Mouse (Mus musculus) G1E-ER4 (cell line): ENCODE results near the gene Tnrc6b. TPM values are rescaled to one million over a fixed set of nuclear protein-coding genes. Genes with fewer than 3 reads are reported as not detected.

Source experiments
- GATA1 ChIP-seq: IDR thresholded peaks from one replicate; pipeline ENCODE4 v1.8.0; 2012; ENCODE audit warnings: low read length, inconsistent platforms
- polyA plus RNA-seq: library from polyadenylated mRNA; stranded (reverse); fragments of >175 nt; gene quantifications from 2 replicates; pipeline ENCODE4 v1.2.3, GENCODE M21; 2012

Gene Tnrc6b
- polyA plus RNA-seq, 1 experiment, result 22.6 TPM

DNA sequence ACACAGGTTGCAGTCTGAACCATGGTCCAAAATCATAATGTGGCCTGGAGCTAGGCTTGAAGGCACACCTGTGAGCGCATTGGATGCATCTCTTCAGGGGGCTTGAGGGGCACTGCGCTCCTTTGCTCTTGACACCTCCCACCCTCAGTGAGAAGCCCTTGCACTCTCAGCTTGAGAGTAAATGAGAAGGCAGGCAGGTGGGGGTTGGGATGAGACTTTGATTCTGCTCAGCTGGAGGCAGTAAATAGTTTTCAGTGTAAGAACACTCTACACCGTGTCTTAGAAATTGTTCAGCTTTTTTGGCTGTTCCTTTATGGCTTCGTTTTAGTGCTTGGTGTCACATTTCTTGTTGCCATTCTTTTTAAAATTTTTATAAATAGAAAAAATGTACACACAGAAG lies 127.7 kb downstream of the Tnrc6b start:
- TF ChIP-seq GATA1, result no peak

GRCm38 (mm10) chr15:80839653-80840420 lies 128.7 kb downstream of the Tnrc6b start:
- no peak for TF ChIP-seq GATA1

GRCm38 (mm10) chr15:80844262-80844661 lies 133.1 kb downstream of the Tnrc6b start:
- TF ChIP-seq GATA1, result no peak

DNA sequence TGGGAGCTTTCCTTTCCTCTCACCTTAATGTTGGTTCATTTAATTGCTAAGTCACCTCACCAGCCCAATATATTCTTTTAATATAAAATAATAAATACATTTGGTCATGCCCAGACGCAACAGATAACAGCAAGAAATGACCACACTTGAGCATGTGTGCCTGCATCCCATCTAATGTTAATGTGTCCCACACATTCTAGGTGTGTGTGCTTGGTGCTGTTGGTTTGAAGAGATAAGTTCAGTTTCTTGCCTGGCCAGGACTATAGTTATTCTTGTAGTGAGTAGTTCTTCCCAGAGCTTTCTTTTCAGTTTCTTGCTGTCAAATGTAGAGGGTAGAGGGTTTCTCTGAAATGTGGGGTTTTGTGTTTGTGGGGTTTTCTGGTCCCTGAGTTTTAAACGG lies 133.8 kb downstream of the Tnrc6b start:
- no peak for TF ChIP-seq GATA1

- no peak for TF ChIP-seq GATA1
Measured at GRCm38 (mm10) chr15:80850004-80850403, 138.9 kb downstream of the Tnrc6b start.

GRCm38 (mm10) chr15:80850682-80851475 lies 139.8 kb downstream of the Tnrc6b start:
- no peak for TF ChIP-seq GATA1

- no peak for TF ChIP-seq GATA1
Measured at GRCm38 (mm10) chr15:80852122-80852521, 141.0 kb downstream of the Tnrc6b start.

GRCm38 (mm10) chr15:80859366-80859765 lies 148.3 kb downstream of the Tnrc6b start:
- TF ChIP-seq GATA1, result no peak

- no peak for TF ChIP-seq GATA1
Measured at GRCm38 (mm10) chr15:80861302-80861701, 150.2 kb downstream of the Tnrc6b start.

GRCm38 (mm10) chr15:80862027-80862426 lies 150.9 kb downstream of the Tnrc6b start:
- TF ChIP-seq GATA1, result no peak

- no peak for TF ChIP-seq GATA1
Measured at GRCm38 (mm10) chr15:80874726-80875125, 163.6 kb downstream of the Tnrc6b start.

DNA sequence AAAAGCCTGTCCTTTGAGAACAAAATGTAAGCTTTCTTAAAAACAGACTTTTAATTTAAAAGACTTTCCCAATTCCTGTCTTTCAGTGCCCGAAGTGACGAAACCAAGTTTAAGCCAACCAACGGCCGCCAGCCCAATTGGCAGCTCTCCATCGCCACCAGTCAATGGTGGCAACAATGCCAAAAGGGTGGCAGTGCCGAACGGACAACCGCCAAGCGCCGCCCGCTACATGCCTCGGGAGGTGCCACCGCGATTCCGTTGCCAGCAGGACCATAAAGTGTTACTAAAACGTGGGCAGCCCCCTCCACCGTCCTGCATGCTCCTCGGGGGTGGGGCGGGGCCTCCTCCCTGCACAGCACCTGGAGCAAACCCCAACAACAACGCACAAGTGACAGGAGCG lies 165.1 kb downstream of the Tnrc6b start:
- TF ChIP-seq GATA1, result no peak

- TF ChIP-seq GATA1, result no peak
Measured at GRCm38 (mm10) chr15:80884095-80884494, 173.0 kb downstream of the Tnrc6b start.

DNA sequence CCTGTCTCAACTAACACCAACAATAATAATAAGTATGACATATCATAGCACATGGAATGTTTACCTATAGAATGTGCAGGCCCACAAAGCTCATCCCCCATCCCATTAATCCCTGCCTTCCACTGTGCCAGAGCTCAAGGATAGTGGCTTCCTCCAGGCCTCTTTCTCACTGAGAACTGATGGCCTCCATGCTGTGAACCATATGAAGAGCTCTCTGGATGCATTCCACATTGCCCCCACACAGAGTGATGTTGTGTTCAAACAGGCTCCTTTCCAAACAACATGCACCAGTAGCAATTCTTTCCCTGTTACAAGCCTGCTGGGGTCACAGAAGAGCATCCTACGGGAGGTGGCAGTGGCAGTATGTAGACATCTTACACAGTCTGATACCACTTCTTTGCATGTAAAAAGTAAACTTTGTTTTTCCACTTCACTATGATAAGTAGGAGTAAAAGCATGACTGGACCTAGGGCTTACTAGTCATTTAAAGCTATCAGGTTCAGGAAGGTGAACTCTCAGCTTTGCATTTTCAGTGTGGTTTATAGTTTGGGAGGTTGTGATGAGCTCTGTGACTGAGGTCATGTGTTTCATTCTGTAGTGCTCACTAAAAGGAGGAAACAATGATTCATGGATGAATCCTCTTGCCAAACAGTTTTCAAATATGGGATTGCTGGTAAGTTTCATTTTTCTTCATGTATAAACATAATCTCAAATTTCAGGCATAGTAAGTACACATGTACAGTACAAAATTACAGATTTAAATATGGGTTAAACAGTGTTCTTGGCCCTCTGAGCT lies 175.4 kb downstream of the Tnrc6b start:
- no peak for TF ChIP-seq GATA1

- no peak for TF ChIP-seq GATA1
Measured at GRCm38 (mm10) chr15:80892341-80892740, 181.2 kb downstream of the Tnrc6b start.

GRCm38 (mm10) chr15:80896741-80897140 lies 185.6 kb downstream of the Tnrc6b start:
- TF ChIP-seq GATA1, result no peak
